Mouse (Mus musculus): ENCODE data around the gene Dpp10.

- TF ChIP-seq GATA1 (IDR thresholded peaks at IDR 0.05; ENCODE audit: low read length) (no peak), TAL1 (IDR thresholded peaks at IDR 0.05; ENCODE audit: low read length) (no peak)
Measured at GRCm38 (mm10) chr1:123995780-123996179, 49.6 kb downstream of the Dpp10 start.

Data from erythroblast, embryonic 14.5 days (primary cell).